Mouse (Mus musculus) gastrocnemius, postnatal 25 days (tissue): ENCODE data around the gene Acbd6. TPM values are rescaled to one million over a fixed set of nuclear protein-coding genes. Genes with fewer than 3 reads are reported as not detected.

Experiments used
- DNase-seq: peaks from one replicate; pipeline ENCODE4 v3.0.0; 2022
- total RNA-seq, 2 experiments: library from RNA; stranded (reverse); gene quantifications; 1 replicate in 1 of 2; 2 replicates in 1 of 2; pipeline ENCODE4 v1.2.3; 2021

Gene Acbd6
- total RNA-seq, 2 experiments from 2014 or later = 49.5 to 55.4 TPM

GRCm38 (mm10) chr1:155724301-155724700 lies 166.4 kb downstream of the Acbd6 start:
- no peak for DNase-seq

DNA sequence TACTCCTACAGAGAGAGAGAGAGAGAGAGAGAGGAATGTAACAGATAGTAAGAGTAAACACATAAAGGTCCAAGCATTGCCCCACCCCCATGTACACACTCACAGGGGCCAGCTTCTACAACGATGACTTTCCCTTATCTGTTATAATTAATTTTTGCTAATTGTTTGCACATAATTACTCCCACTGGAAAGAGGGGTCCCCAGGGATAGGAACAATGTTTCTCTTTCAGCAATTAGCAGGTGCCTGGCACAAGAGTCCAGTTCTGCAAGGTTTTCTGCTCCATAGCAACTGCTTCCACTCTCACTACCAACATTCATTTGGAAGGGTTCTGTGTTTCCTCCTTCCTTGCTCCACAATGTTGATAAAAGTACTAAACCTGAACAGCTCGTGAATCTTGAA lies 168.0 kb downstream of the Acbd6 start:
- no peak for DNase-seq

DNA sequence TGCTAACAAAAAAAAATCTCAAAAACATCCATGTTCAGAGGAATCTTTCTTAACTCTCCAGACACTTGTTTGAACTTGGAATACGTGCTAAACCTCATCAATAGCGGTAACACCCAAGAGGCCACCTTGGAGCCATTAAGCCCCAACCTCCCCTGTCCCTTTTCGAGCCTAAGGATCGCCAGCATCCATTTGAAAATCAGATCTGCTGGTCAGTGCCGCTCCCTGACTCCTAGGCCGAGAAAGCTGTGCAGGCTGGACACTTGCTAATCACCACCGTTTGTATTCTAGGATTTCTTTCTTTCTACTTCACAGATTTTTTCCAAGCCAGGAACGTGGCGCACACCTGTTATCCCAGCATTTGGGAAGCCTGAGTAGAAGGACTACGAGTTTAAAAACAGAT lies 169.9 kb downstream of the Acbd6 start:
- no peak for DNase-seq

DNA sequence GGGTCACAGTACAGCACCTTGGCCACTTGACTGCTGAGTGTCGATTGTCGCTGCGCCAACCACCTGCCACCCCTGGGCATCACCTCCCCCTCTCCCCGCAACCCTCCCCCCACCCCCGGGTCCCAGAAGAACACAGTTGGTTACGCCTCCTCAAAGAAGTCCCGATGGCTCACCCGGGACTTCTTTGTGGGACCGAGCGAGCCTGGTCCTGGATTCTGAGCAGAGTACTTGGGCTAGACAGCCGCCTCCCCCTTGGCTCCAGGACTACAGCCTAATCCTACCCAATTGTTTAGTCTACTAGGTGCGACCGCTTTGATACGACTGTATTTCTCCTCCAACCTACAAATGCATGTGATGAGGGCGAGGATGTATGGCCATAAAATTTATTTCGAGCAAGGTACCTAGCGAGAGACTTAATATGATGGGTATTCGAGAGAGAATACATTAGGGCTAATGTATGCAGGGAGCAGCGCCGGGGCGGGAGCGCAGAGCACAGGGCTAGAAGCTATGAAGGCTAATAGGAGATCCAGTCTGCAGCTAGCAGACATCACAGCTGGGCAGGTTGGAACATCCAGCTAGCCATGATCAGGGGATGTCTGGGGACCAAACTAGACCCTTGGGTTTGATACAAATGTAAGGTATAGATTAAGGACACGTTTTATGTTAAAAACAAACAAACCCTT lies 171.3 kb downstream of the Acbd6 start:
- DNase-seq = no peak

GRCm38 (mm10) chr1:155731156-155731555 lies 173.2 kb downstream of the Acbd6 start:
- DNase-seq = no peak

DNA sequence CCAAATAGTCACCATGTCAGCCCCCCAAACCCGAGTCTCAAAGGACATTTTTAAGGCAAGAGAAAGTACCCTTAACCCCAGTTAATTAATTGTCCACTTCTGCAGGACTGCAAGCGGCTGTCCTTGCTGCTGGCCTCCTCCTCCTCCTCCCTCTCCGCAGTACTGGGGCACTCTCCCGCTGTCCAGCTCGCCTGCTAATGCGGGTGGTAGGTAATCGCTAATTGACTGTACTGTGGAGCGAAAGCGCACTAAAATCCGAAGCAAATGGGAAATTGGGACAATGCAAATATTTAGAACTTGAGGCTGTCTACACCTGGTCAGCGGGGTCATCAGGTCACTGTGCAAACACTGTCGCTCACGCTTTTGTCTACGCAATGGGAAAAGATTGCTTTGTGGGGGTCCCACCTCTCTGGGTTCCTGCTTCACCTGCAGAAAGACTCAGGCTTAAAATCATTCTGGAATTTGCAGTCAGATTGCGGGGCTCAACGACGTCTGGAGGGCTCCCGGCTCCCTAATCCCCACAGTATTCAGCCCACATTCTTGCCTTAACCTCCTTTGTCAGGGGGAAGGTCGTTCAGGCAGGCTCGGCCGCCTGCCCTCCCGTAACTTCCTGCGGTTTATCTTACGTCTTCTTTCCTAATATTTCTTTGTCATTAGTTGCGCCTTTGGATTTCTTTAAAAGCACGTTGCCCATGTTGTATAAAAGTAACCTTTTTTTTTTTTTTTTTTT lies 178.3 kb downstream of the Acbd6 start:
- no peak for DNase-seq

DNA sequence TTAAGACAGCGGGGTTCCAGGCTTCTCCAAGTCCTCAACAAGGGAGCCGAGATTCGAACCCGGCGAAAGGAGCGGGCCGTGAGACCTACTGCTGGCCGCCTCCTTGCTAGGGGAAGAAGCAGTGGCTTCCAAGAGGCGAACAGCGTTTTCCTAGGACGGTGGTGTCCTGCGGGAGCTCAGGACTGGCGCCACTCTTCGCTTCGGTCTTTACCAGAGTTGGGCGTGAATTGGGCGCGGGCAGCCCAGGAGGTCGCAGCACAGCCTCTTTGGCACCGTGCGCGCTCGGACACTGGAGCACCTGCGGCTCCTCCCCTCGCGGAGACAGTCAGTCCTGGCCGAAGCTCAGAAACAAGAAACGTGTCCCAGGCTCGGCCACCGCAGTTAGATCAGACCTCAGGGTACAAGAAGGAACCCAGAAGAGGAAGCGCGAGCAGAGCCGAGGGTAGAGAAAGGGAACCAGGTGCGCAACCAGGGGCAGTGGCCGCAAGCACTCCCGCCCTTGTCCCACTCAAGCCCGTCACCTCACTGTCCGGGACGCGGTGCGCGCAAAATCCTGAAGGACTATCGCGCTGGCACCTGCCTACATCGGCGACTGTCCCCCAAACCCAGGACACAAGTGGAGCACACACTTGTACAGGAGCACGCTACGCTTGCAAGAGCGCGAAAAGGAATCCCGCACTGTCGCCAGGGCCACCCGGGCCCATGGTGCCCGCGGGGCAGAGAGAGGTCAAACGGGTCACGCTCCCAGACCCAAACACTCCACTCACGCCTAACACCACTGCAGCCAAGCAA lies 179.3 kb downstream of the Acbd6 start:
- no peak for DNase-seq

DNA sequence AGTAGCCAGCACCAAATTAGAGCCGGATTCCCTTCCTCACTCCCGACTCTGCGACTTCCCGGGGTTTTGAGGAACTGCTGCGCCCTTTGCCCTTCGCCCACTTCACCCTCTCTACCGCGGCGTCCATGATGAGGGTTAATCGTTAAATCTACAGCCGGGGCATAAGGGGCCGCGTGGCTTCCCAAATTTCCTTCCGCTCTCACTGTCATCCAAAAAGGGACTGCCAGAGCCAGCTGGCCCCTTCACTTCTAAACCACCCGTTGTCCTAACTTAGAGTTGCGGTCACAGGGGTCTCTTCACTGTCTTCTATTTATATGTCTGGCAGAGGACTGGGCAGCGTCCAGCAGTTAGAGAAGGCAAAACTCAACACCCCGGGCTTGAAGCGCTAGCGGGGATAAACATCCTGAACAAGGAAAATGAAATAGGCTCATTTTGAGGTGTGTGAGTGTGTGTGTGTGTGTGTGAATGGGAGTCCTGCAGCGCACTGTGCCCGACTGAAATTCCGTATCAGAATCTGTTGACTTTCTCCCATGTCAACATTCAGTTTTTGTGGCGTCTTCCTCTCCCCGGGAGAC lies 180.0 kb downstream of the Acbd6 start:
- no peak for DNase-seq

Other genes starting within 250 kb of the Acbd6 start
- 10 to 100 TPM; 38.3 to 48.3 TPM for gene Xpr1, start 140.7 kb upstream of the Acbd6 start, total RNA-seq
- not detected for gene Lhx4, start 193.6 kb downstream of the Acbd6 start, total RNA-seq